Mouse (Mus musculus) cortical plate, adult 2 months (tissue): ENCODE results near the gene Fam193a. TPM values are rescaled to one million over a fixed set of nuclear protein-coding genes. Genes with fewer than 3 reads are reported as not detected.

Source experiments
- H3K27ac ChIP-seq: fragments of 200-500 bp; 2 replicates; pipeline ENCODE4 v1.5.1; 2012; ENCODE audit warnings: low read length, control low read depth, inconsistent platforms; ENCODE audit not compliant: insufficient read depth
- H3K4me1 ChIP-seq: fragments of 200-500 bp; 2 replicates; pipeline ENCODE4 v1.6.1; 2011; ENCODE audit warnings: low read length; ENCODE audit not compliant: control insufficient read depth, insufficient read depth
- H3K4me3 ChIP-seq: fragments of 200-500 bp; 2 replicates; pipeline ENCODE4 v1.5.1; 2011; ENCODE audit warnings: mild to moderate bottlenecking, low read length, control low read depth; ENCODE audit not compliant: insufficient read depth
- CTCF ChIP-seq: fragments of 200-500 bp; IDR thresholded peaks from 2 replicates; pipeline ENCODE4 v1.5.1; 2011; ENCODE audit warnings: mild to moderate bottlenecking, control low read depth, low read length; ENCODE audit not compliant: insufficient read depth; ENCODE audit errors: extremely low read depth
- POLR2A ChIP-seq: fragments of 200-500 bp; IDR thresholded peaks from 2 replicates; pipeline ENCODE4 v1.6.1; 2011; ENCODE audit warnings: mild to moderate bottlenecking, low read length, control low read depth; ENCODE audit not compliant: insufficient read depth; ENCODE audit errors: extremely low read depth
- polyA plus RNA-seq: library from polyadenylated mRNA; depleted of rRNA; stranded (reverse); fragments of >200 nt; gene quantifications from 2 replicates; pipeline ENCODE4 v1.2.3, GENCODE M21; 2012; rRNA removed

Fam193a gene
- 32.7 and 42.0 TPM in 2 replicates for polyA plus RNA-seq

GRCm38 (mm10) chr5:34369341-34370021 is at the start of gene Fam193a:
TSS of gene Fam193a (plus strand) at chr5:34369933.
- no peak for TF ChIP-seq CTCF
- TF ChIP-seq POLR2A = peak; percentile 85
- H3K4me3 ChIP-seq = peak within 1 kb of the TSS; percentile 57
- H3K27ac ChIP-seq = peak within 1 kb of the TSS; percentile 44
- H3K4me1 ChIP-seq = peaks cover 5% of the 10 kb centered on the region

- TF ChIP-seq POLR2A = no peak
- TF ChIP-seq CTCF = no peak
- Histone ChIP-seq H3K4me3 (no peak overlapping the region), H3K27ac (no peak overlapping the region), H3K4me1 (no peaks in the 10 kb centered on the region; the same call in 1 of the 2 replicates)
These were observed 48.5 kb upstream of the Fam193a start for GRCm38 (mm10) chr5:34321236-34321635.

- Histone ChIP-seq H3K27ac (no peak overlapping the region), H3K4me1 (peaks cover 8% of the 10 kb centered on the region), H3K4me3 (no peak overlapping the region)
- TF ChIP-seq CTCF (no peak), POLR2A (no peak)
These were observed 44.4 kb upstream of the Fam193a start for GRCm38 (mm10) chr5:34325286-34325685.

GRCm38 (mm10) chr5:34326249-34326691 is 43.5 kb upstream of the Fam193a start:
- peaks cover 8% of the 10 kb centered on the region for H3K4me1 ChIP-seq
- no peak overlapping the region for H3K4me3 ChIP-seq
- no peak for TF ChIP-seq CTCF
- TF ChIP-seq POLR2A = no peak
- no peak overlapping the region for H3K27ac ChIP-seq

- no peak overlapping the region for H3K27ac ChIP-seq
- TF ChIP-seq POLR2A = no peak
- TF ChIP-seq CTCF = no peak
- peak overlapping the region; percentile 34 for H3K4me3 ChIP-seq
- H3K4me1 ChIP-seq = peaks cover 8% of the 10 kb centered on the region
These were observed 42.7 kb upstream of the Fam193a start for GRCm38 (mm10) chr5:34326875-34327576.

GRCm38 (mm10) chr5:34330136-34330535 is 39.6 kb upstream of the Fam193a start:
- peaks cover 8% of the 10 kb centered on the region for H3K4me1 ChIP-seq
- TF ChIP-seq POLR2A (no peak), CTCF (no peak)
- no peak overlapping the region for H3K4me3 ChIP-seq
- no peak overlapping the region for H3K27ac ChIP-seq

- TF ChIP-seq CTCF (no peak), POLR2A (no peak)
- H3K4me1 ChIP-seq = peaks cover 3% of the 10 kb centered on the region; the same call in 1 of the 2 replicates
- H3K4me3 ChIP-seq = no peak overlapping the region
- no peak overlapping the region for H3K27ac ChIP-seq
These were observed 35.7 kb upstream of the Fam193a start for GRCm38 (mm10) chr5:34334081-34334480.

- Histone ChIP-seq H3K27ac (peak overlapping the region; percentile 76), H3K4me1 (peaks cover 3% of the 10 kb centered on the region; the same call in 1 of the 2 replicates), H3K4me3 (peak overlapping the region; percentile 82)
- TF ChIP-seq CTCF (no peak), POLR2A (no peak)
These were observed 34.1 kb upstream of the Fam193a start for GRCm38 (mm10) chr5:34335539-34336096.

GRCm38 (mm10) chr5:34336097-34336774 is 33.5 kb upstream of the Fam193a start, which contains the start of gene Rnf4:
TSS of gene Rnf4 (plus strand) at chr5:34336289.
- Histone ChIP-seq H3K4me3 (peak within 1 kb of the TSS; percentile 82), H3K27ac (peak within 1 kb of the TSS; percentile 76), H3K4me1 (peaks cover 3% of the 10 kb centered on the region; the same call in 1 of the 2 replicates)
- TF ChIP-seq POLR2A (peak; percentile 92), CTCF (no peak)
